Mouse (Mus musculus) megakaryocyte, embryonic 14.5 days (primary cell): ENCODE measurements around the gene Hoxd12. TPM values are rescaled to one million over a fixed set of nuclear protein-coding genes. Genes with fewer than 3 reads are reported as not detected.

Experiments
- H3K27me3 ChIP-seq: replicated peaks from 2 replicates; pipeline ENCODE3; 2012; ENCODE audit warnings: inconsistent platforms
- H3K36me3 ChIP-seq: replicated peaks from 2 replicates; pipeline ENCODE3; 2012; ENCODE audit warnings: low read length, inconsistent platforms, mixed read lengths
- H3K4me1 ChIP-seq: 2 replicates; pipeline ENCODE4 v1.6.1; 2012; ENCODE audit warnings: inconsistent platforms
- H3K4me3 ChIP-seq: replicated peaks from 2 replicates; pipeline ENCODE3; 2012; ENCODE audit warnings: moderate library complexity, mild to moderate bottlenecking, inconsistent platforms
- H3K9me3 ChIP-seq: 2 replicates; pipeline ENCODE4 v1.6.1; 2012; ENCODE audit warnings: inconsistent platforms
- FLI1 ChIP-seq: IDR thresholded peaks from 2 replicates; pipeline ENCODE4 v1.6.1; 2012; ENCODE audit warnings: low read length, inconsistent platforms, mixed read lengths
- GATA1 ChIP-seq: IDR thresholded peaks from 3 replicates; pipeline ENCODE4 v1.6.1; 2012; ENCODE audit warnings: mixed read lengths, low read length, inconsistent platforms, borderline replicate concordance
- polyA plus RNA-seq: library from polyadenylated mRNA; stranded (reverse); fragments of >175 nt; gene quantifications from 2 replicates; pipeline ENCODE4 v1.2.3, GENCODE M21; 2012; ENCODE audit warnings: low replicate concordance; ENCODE audit not compliant: insufficient read depth

The Hoxd12 gene
- polyA plus RNA-seq, 1 experiment = not detected

DNA sequence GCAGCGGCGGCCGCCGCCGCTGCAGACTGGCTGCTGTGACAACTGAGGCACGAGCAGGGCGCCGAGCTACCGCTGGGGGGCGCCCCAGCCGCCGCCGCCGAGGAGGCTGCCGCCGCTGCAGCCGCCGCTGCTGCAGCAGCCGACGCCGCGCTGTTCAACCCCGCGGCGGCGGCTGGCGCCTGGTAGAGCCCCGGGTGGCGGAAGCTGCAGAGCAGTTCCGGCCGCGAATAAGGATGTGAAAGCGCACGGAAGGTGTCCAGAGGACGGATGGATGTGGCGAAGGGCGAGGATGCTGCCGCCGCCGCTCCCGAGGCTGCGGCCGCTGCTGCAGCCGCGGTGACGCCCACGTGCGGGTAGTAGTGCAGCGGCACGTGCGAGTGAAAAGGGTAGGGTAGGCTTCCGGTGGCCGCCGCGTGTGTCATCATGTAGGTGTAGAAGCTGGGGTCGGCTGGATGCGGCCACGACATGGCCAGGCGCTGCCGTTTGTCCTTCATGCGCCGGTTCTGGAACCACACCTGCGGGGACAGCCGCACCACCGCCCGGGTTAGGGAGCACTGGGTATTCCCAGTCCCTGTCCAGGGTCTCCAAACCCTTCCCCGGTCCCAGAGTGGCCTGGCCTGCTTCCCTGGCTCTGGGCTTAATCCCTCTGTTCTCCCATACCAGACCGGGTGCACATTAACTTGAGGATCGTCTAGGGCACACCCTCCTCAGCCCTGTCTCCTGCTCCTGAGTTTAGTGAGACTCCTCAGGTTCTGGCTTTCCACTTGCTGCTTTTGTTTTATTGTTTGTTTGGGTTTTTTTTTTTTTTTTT, 18.8 kb upstream of the Hoxd12 start:
- peaks cover 8% of the 10 kb centered on the region; the same call in 1 of the 2 replicates for H3K9me3 ChIP-seq
- peaks cover 94% of the 10 kb centered on the region for H3K27me3 ChIP-seq
- TF ChIP-seq FLI1 (no peak), GATA1 (no peak)
- peaks cover 50% of the 10 kb centered on the region for H3K4me1 ChIP-seq
- peak overlapping the region; percentile 88 for H3K4me3 ChIP-seq
- no peaks in the 10 kb centered on the region for H3K36me3 ChIP-seq

DNA sequence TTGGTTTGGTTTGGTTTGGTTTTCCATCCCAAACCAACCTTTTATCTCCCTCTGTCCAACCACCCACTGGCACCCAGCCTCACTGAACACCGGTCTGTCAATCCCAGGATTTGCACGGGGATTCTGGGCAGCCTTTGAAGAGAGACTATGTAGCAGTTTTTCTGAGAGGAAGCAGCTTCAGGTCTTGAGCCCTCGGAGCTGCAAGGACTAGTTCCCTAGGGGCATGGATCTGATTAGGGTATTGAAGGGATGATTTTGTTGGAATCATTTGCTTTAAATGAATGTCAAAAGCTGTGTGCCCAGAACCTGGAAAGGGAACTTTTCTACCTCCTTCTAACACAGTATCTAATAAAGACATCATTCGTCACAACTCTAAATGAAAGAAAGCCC, 18.2 kb upstream of the Hoxd12 start:
- peaks cover 8% of the 10 kb centered on the region; the same call in 1 of the 2 replicates for H3K9me3 ChIP-seq
- no peaks in the 10 kb centered on the region for H3K36me3 ChIP-seq
- H3K4me1 ChIP-seq = peaks cover 55% of the 10 kb centered on the region
- peaks cover 96% of the 10 kb centered on the region for H3K27me3 ChIP-seq
- H3K4me3 ChIP-seq = no peak overlapping the region
- TF ChIP-seq GATA1 (no peak), FLI1 (no peak)

DNA sequence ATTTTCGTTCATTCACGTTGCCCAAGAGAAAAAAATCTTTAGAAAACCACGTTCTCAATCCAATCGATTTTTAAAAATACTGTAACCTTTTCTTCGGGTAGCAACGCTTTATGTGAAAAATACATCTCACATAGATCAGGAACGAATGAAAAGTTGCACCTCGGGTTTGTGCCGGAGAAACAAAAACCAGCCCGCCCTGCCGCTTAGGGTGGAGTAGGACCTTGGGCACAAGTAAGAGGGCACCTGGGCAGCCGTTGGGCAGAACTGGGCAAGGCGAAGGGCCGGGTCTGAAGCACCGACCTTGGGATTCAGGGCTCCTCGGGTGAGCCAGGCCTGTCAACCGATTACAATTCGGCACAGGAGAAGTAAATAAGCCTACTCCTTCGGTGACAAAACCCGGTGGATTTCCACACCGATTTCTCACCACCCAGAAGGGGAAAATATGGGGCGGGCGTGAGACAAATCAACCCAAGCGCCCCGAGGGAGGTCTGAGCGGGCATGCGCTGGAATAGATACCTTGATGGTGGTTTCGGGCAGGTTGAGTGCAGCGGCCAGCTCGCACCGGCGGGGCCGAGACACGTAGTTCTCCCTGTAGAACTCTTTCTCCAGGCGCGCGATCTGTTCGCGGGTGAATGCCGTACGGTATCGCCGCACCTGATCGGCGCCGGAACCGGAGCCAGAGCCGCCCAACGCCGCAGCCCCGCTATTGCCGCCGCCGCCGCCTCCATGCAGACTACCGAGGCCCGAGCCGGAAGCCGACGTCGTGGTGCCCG, 17.4 kb upstream of the Hoxd12 start:
- peak overlapping the region; percentile 86 for H3K4me3 ChIP-seq

DNA sequence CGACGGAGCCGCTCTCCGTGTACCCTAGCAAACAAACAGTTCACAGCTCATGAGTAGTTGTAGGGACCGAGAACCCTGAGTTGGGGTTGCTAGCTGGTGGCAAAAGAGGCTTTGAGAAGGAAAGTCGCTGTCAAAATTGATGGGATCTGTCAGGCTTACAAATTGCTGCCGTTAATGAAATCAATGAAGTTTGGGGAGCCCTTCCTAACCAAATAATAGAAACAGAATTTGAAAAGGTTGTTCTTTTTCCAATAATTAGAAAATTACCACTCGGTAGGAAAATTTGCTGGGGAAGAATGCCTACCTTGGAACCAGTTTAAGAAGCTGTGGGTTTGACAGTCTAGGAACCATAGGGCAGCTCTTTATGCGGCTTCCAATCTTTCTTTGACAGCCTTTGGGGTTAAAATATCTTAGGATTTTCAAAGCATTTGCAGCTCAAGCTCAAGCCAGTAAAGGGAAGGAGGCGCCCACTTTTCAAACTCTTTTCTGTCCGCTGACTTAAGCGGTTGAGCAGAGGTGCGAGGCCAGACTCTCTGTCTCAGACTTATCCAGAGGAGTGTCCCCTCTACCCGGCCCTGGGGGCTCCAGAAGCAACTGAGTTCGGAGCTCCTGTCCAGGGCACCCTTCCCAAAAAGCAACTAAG, 16.7 kb upstream of the Hoxd12 start:
- TF ChIP-seq FLI1 = no peak
- peak overlapping the region; percentile 86 for H3K4me3 ChIP-seq
- no peaks in the 10 kb centered on the region for H3K36me3 ChIP-seq
- peaks cover 60% of the 10 kb centered on the region for H3K4me1 ChIP-seq
- peaks cover 8% of the 10 kb centered on the region; the same call in 1 of the 2 replicates for H3K9me3 ChIP-seq
- H3K27me3 ChIP-seq = peaks cover 96% of the 10 kb centered on the region

More for the DNA sequence above, 17.4 kb upstream of the Hoxd12 start:
- peaks cover 8% of the 10 kb centered on the region; the same call in 1 of the 2 replicates for H3K9me3 ChIP-seq
- TF ChIP-seq FLI1 = no peak
- no peak for TF ChIP-seq GATA1
- H3K4me1 ChIP-seq = peaks cover 58% of the 10 kb centered on the region
- H3K27me3 ChIP-seq = peaks cover 96% of the 10 kb centered on the region
- no peaks in the 10 kb centered on the region for H3K36me3 ChIP-seq

DNA sequence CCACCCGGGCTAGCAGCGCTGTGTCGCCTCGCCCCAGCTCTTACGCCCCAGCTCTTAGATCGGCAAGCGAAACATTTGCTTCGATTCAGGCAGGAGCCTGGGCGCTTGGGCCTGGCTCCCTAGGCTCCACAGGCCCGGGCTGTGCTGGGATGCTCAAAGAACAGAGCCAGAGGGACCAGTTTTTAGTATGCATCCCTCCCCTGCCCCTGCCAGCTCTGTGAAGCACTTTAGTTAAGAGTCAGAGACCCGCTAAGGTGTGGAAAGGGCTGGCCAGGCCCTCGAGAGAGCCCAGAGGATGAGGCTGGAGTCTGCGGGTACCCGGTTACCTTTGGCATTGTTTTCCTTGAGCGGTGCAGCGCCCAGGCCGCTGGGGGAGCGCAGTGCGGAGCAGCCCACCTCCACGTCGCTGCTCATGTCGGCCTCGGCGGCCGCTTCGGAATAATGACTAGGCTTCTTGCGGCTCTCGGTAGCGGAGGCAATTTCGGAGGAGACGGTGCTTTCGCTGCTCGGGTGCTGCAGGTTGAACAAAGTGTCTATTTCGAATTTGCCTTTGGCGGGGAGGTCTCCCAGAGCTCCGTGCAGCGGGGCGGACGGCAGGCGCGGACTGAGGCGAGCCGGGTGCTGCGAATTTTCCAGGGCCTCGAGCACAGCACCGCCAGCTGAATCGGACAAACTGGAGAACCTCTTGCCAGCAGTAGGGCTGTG, 16.0 kb upstream of the Hoxd12 start:
- Histone ChIP-seq H3K4me3 (peak overlapping the region; percentile 66), H3K4me1 (peaks cover 65% of the 10 kb centered on the region), H3K36me3 (no peaks in the 10 kb centered on the region), H3K9me3 (peaks cover 8% of the 10 kb centered on the region; the same call in 1 of the 2 replicates), H3K27me3 (peaks cover 99% of the 10 kb centered on the region)
- TF ChIP-seq FLI1 = no peak
- TF ChIP-seq GATA1 = no peak

DNA sequence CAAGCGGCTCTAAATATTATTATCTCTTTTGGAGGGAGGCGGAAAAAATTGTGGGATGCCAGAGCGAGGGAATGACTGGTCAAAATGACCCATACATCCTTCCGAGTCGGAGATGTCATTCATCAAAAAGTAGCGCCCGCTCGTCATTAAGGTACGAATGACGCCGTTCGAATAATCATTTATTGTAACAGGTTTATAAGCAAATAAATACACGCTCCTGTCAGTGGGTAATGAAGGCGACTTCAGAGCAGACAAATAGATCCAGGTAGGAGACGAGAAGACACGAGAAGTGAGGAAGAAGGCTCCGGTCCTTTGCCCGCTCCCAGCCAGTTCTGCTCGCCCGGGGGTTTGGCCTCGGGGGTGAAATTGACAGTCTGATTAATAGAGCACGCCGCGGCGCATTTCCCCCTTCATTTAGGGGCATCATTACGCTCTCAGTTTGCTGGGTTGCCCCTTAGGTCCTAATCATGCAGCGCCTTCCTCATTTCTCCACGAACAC, 15.3 kb upstream of the Hoxd12 start, which contains the start of gene Evx2:
Gene Evx2, minus strand, starts transcription at position 51 of the 499 bp plus-strand sequence.
- Histone ChIP-seq H3K27me3 (peaks cover 99% of the 10 kb centered on the region), H3K36me3 (no peaks in the 10 kb centered on the region), H3K4me1 (peaks cover 63% of the 10 kb centered on the region), H3K4me3 (peak within 1 kb of the TSS; percentile 66), H3K9me3 (peaks cover 8% of the 10 kb centered on the region; the same call in 1 of the 2 replicates)
- TF ChIP-seq GATA1 (no peak), FLI1 (no peak)

DNA sequence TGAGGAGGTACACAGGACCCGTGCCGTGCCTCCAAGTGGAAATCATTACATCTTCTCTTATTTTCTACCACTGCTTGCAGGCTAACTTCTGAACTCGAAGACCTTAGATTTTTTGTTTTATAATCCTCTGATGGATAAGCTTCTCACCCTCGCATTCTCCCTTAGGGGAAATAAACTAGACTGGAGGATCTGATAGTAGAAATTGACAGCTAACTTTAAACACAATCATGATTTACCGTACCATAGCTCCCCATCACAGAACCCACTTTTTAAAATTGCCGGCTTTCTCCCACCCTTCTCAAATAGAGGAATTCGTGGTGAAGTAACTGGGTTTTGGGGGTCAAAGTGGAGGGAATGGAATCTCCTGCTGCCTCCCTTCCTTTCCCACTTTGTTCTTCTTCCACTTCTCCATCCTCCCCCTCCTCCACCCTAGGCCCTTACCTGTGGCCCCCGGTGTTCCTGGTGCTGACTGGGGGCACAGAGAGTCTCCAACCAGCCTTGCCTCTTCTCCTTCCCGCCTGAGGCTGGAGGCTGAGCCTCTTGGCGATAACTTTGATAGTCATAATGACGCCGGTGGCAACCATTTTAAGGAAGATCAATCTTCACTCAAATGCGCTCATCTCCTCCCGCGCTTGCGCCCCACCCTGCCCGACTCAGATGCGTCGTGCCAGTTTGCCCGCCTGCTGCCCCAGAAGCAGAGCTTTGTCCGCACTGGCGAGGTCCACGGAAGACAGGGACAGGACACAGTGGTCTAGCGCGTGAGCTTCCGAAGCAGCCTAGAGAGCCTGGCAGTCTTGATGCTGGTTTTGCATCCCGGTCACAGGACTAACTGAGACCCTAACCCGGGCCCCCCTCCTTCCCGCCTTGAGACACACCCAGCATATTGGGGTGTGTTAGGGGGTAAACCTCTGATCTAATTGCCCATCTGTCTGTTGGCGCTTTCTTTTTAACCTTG, 14.1 kb upstream of the Hoxd12 start:
- Histone ChIP-seq H3K36me3 (no peaks in the 10 kb centered on the region), H3K9me3 (peaks cover 5% of the 10 kb centered on the region; the same call in 1 of the 2 replicates), H3K27me3 (peaks cover 98% of the 10 kb centered on the region)

DNA sequence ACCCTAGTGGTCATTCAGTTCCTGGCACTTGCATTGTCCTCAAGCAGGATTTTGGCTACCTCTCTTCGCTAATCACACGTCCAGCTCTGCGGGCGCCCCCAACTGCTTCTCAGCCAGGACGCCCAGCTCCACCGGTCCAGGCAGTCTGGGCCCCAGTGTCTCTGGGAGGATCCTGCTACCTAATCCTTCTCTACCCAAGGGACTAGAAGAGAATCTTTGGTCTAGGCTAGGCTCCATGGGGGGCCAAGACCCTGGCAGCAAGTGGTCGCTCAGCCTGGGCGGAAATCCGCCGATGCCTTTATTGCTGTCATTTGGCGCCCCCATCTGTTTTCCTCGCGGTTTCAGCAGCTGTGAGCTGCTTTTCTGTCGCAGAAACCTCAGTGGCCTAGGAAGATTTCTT, 13.1 kb upstream of the Hoxd12 start:
- no peak for TF ChIP-seq FLI1
- Histone ChIP-seq H3K36me3 (no peaks in the 10 kb centered on the region), H3K27me3 (peaks cover 98% of the 10 kb centered on the region), H3K4me3 (peak overlapping the region; percentile 29), H3K4me1 (peaks cover 47% of the 10 kb centered on the region), H3K9me3 (peaks cover 5% of the 10 kb centered on the region; the same call in 1 of the 2 replicates)

More for the DNA sequence above, 14.1 kb upstream of the Hoxd12 start:
- H3K4me3 ChIP-seq = peak overlapping the region; percentile 42
- TF ChIP-seq FLI1 (no peak), GATA1 (no peak)
- H3K4me1 ChIP-seq = peaks cover 55% of the 10 kb centered on the region
